Mouse (Mus musculus) frontal cortex, postnatal 25 days (tissue): Measurements from ENCODE around the gene Carns1.
A peak's percentile ranks its signal among the peaks of the same experiment; 100 is the strongest.

Experiments used
- DNase-seq, 2 experiments: peaks; one replicate each; pipeline ENCODE4 v3.0.0; 2022; ENCODE audit warnings: low spot score in 2 of 2

Gene Carns1

GRCm38 (mm10) chr19:4175368-4175947 is at the start of gene Carns1:
Gene Carns1, minus strand, starts transcription at chr19:4175479.
- no peak for DNase-seq

DNA sequence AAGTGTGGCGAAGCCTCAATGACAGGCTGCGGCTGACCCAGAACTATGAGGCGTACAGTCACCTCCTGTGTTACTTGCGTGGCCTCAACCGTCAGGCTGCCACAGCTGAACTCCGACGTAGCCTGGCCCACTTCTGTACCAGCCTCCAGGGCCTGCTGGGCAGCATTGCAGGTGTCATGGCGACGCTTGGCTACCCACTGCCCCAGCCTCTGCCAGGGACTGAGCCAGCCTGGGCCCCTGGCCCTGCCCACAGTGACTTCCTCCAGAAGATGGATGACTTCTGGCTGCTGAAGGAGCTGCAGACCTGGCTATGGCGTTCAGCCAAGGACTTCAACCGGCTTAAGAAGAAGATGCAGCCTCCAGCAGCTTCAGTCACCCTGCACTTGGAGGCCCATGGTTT is 46.9 kb upstream of the Carns1 start:
- DNase-seq = no peak

- no peak for DNase-seq
Observed at GRCm38 (mm10) chr19:4220957-4221743, 45.9 kb upstream of the Carns1 start.

DNA sequence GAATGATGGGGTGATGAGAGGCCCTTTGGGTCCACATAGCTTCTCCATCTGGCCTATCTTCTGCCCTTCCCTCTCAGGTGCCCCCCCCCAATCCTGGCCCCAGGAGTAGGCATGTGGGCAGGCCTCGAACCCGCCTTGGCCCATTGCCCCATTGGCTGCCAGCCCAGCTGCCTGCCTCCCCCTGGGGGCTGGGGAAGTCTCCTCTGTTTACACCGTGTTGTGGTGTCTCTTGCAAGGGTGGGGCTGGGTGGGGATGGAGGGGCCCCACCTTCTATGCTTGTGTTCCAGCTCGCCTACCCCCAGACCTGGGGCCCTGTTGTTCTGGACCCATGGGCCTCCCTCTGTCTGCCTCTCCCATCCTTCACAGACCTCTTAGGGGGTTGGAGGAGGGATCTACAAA is 45.1 kb upstream of the Carns1 start:
- DNase-seq = no peak

- DNase-seq = no peak
Observed at GRCm38 (mm10) chr19:4219943-4220342, 44.7 kb upstream of the Carns1 start.

- DNase-seq = no peak
Observed at GRCm38 (mm10) chr19:4218784-4219183, 43.5 kb upstream of the Carns1 start.

- DNase-seq = no peak
Observed at GRCm38 (mm10) chr19:4218293-4218692, 43.0 kb upstream of the Carns1 start.

GRCm38 (mm10) chr19:4217855-4218254 is 42.6 kb upstream of the Carns1 start:
- DNase-seq = no peak

DNA sequence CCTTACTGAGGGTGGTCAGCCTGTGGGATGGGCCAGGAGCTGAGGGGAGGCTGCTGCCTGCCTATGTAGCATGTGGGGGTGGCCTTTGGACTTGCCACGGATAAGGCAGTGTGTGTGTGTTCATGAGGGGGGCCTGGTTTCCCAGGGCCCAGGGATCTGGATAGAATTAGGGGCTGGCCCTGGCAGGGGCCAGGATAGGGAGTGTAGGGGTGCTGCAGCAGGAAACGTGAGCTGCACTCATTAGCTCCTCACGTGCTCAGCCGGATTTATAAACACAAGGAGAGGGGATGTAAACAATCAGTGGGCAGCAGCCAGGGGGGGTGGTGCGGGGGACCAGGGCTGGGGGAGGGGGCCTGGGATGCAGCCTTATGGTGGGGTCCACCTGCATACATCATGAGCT is 41.9 kb upstream of the Carns1 start:
- DNase-seq = no peak

- no peak for DNase-seq
Observed at GRCm38 (mm10) chr19:4216041-4216685, 40.9 kb upstream of the Carns1 start.

DNA sequence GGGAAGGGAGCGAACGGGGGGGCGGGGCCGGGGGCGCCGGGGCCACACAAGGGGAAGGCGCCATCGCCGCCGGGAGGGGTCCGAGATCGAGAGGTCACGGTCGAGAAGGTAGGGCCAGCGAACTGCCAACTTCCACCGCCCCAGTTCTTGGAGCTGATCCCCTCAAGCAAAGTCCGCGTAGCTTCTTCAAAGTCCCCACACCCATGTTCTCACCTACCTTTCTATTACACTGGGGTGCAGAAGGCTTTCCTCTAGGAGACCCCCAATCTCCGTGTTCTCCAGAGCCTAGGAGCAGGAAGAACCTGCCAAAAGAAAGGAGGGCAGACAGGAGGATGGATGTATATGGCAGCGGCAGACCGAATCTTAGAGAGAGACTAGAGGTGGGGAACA is 40.2 kb upstream of the Carns1 start:
- DNase-seq = no peak

GRCm38 (mm10) chr19:4214771-4215450 is 39.6 kb upstream of the Carns1 start:
- no peak for DNase-seq

GRCm38 (mm10) chr19:4214071-4214770 is 38.9 kb upstream of the Carns1 start, which contains the start of the genes Clcf1 and AC109138.7:
Gene Clcf1, plus strand, starts transcription at chr19:4214238.
Gene AC109138.7, plus strand, starts transcription at chr19:4214357.
- no peak for DNase-seq

DNA sequence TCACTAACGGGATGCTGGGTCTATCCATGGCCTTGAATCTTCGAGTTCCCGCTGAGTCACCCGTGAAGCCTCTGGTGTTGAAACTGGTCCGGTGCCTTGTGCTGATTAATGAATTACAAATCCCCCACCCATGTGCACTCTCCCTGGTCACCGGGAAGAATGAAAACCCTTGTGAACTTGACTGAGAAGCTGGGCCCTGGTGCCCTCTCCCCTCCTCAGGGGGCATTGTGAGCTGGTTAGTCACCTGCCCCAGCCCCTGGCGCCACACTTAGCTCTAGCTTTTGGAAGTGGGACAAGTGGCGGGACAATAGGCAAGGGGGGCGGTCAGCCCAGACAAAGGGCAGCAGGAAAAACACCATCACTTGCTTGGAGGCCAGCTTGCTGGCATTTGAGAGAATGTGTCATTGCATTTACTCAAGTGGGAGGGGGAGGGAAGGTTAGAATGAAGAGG is 38.3 kb upstream of the Carns1 start:
- no peak for DNase-seq

- DNase-seq = no peak
Observed at GRCm38 (mm10) chr19:4211891-4212588, 36.8 kb upstream of the Carns1 start.

- no peak for DNase-seq
Observed at GRCm38 (mm10) chr19:4208563-4208962, 33.3 kb upstream of the Carns1 start.

GRCm38 (mm10) chr19:4206971-4207370 is 31.7 kb upstream of the Carns1 start:
- DNase-seq = peak; percentile 48 to 59

DNA sequence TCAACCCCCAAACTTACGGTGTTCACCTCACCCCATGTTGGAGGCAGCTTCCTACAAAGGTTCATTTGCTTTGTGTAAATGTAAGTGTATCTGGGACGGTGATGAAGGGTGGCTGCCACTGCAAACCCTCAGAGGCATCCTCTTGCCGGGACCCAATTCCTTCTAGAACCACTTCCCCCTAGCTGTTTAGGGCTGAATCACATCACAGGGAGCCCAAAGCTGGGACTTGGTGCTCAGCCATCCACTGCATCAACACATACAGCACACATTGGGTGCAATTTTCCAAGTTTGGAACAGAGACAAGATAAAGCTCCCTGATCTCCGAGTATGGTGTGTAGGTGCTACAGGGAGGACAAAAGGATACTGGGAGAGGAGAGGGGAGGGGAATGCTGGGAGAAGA is 29.6 kb upstream of the Carns1 start:
- DNase-seq = no peak

DNA sequence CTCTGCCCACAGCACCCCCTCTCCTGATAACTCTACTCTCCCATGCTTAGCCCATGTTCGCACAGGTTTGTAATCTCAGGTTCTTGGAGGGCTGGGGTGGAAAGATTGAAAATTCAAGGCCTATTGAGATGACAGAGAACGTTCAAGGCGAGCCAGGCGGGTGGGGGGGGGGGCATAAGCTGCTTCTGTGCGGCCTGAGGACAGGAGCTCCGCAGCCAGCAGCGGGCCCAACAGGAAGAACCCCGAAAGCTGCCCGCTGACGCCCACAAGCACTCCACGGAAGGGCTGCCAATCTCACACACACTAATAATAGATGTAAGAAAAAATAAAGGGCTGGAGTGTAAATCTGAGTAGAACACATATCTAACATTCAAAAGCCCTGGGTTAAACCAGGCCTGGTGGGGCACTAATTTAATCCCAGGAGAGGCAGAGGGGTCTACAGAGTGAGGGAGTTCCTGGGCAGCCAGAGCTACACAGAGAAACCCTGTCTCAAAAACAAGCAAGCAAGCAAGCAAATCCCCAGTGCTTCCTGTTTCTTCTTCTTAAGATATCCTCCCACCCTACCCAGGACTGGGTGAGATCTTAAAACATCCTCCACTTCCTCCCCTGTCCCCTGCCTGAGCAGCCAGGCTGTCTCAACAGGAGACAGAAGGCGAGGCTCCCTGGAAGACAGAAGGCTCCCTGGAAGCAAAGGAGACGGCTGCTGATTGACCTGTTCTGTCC is 28.5 kb upstream of the Carns1 start:
- no peak for DNase-seq

GRCm38 (mm10) chr19:4203148-4203547 is 27.9 kb upstream of the Carns1 start:
- DNase-seq = no peak
